Mouse (Mus musculus) hindbrain, postnatal 0 days (tissue): ENCODE data around the gene Ccng2. TPM values are rescaled to one million over a fixed set of nuclear protein-coding genes. Genes with fewer than 3 reads are reported as not detected.

Experiments used
- ATAC-seq: fragments of 200-750 bp; cut with Nextera tagmentation; 2 replicates; pipeline ENCODE4 v1.8.0; 2017; ENCODE audit warnings: mild to moderate bottlenecking, moderate TSS enrichment, moderate library complexity
- DNase-seq: peaks from one replicate; pipeline ENCODE4 v3.0.0-alpha.2; 2015; ENCODE audit warnings: low spot score
- H3K27ac ChIP-seq: fragments of 300-500 bp; sonication (generic); 2 replicates; pipeline ENCODE4 v1.5.1; 2014; ENCODE audit warnings: mild to moderate bottlenecking
- H3K27me3 ChIP-seq: fragments of 300-500 bp; sonication (generic); 2 replicates; pipeline ENCODE4 v1.6.1; 2014; ENCODE audit warnings: low read length, mixed read lengths; ENCODE audit not compliant: insufficient read depth
- H3K36me3 ChIP-seq: fragments of 300-500 bp; sonication (generic); 2 replicates; pipeline ENCODE4 v1.6.1; 2014; ENCODE audit warnings: low read length, mixed read lengths; ENCODE audit not compliant: insufficient read depth
- H3K4me1 ChIP-seq: fragments of 300-500 bp; sonication (generic); 2 replicates; pipeline ENCODE4 v1.6.1; 2014; ENCODE audit warnings: antibody characterized with exemption, low read length, mixed read lengths; ENCODE audit not compliant: insufficient read depth
- H3K4me2 ChIP-seq: fragments of 300-500 bp; sonication (generic); 2 replicates; pipeline ENCODE4 v1.6.1; 2014; ENCODE audit warnings: low read depth, mild to moderate bottlenecking, low read length, moderate library complexity, mixed read lengths
- H3K4me3 ChIP-seq: fragments of 300-500 bp; sonication (generic); 2 replicates; pipeline ENCODE4 v1.5.1; 2014; ENCODE audit warnings: low read length
- H3K9ac ChIP-seq: fragments of 300-500 bp; sonication (generic); replicated peaks from 2 replicates; pipeline ENCODE4 v1.6.1; 2014; ENCODE audit warnings: mild to moderate bottlenecking, low read length, moderate library complexity, mixed read lengths
- H3K9me3 ChIP-seq: fragments of 300-500 bp; sonication (generic); 2 replicates; pipeline ENCODE4 v1.6.1; 2016; ENCODE audit warnings: low read length, mixed read lengths
- CTCF ChIP-seq: IDR thresholded peaks from 2 replicates; pipeline ENCODE4 v1.5.1; 2016; ENCODE audit warnings: antibody characterized with exemption, control low read depth, low read depth
- WGBS: fragments of 180-500 bp; shearing (Covaris S2); extraction: QIAGEN DNeasy Blood & Tissue Kit; methylation state at CpG from one replicate; pipeline ENCODE4 v1.1.7; 2014; 5-methylcytosine and 5-hydroxymethylcytosine counted together
- polyA plus RNA-seq: library from polyadenylated mRNA; unstranded; fragments of >200 nt; fragmentation: Nextera tagmentation; extraction: Ambion mirVana; gene quantifications from 2 replicates; pipeline ENCODE4 v1.2.1, GENCODE M21; 2015
- total RNA-seq: library from RNA; depleted of rRNA; stranded (reverse); fragments of >200 nt; gene quantifications from 2 replicates; pipeline ENCODE4 v1.2.3, GENCODE M21; 2014

Ccng2 gene
- total and polyA plus RNA-seq, 2 experiments from 2014 or later = 32.5 to 38.6 TPM

- H3K36me3 ChIP-seq = peaks cover 40% of the 10 kb centered on the region
- no peaks in the 10 kb centered on the region for H3K27me3 ChIP-seq
- H3K4me3 ChIP-seq = no peak overlapping the region
- no peak for TF ChIP-seq CTCF
- peaks cover 4% of the 10 kb centered on the region; the same call in 1 of the 2 replicates for H3K4me1 ChIP-seq
- no peaks in the 10 kb centered on the region for H3K9me3 ChIP-seq
- H3K27ac ChIP-seq = no peak overlapping the region
- DNase-seq (no peak), ATAC-seq (no peak)
- peak overlapping the region; percentile 57 for H3K4me2 ChIP-seq
- H3K9ac ChIP-seq = no peak overlapping the region; the same call in 1 of the 2 replicates
- 29% methylated on average over 7 of the region's 7 CpGs for WGBS
Measured at GRCm38 (mm10) chr5:93270095-93270494, 3.0 kb downstream of the Ccng2 start.

GRCm38 (mm10) chr5:93270721-93271120, 3.7 kb downstream of the Ccng2 start:
- Histone ChIP-seq H3K27ac (no peak overlapping the region), H3K9ac (no peak overlapping the region), H3K9me3 (no peaks in the 10 kb centered on the region), H3K27me3 (no peaks in the 10 kb centered on the region), H3K4me2 (no peak overlapping the region), H3K4me1 (peaks cover 4% of the 10 kb centered on the region; the same call in 1 of the 2 replicates), H3K4me3 (no peak overlapping the region), H3K36me3 (peaks cover 46% of the 10 kb centered on the region)
- no peak for ATAC-seq
- WGBS = 94% methylated on average over 18 of the region's 18 CpGs
- TF ChIP-seq CTCF = no peak
- no peak for DNase-seq

- Histone ChIP-seq H3K9ac (no peak overlapping the region), H3K27ac (no peak overlapping the region), H3K4me2 (no peak overlapping the region), H3K9me3 (no peaks in the 10 kb centered on the region), H3K27me3 (no peaks in the 10 kb centered on the region), H3K36me3 (peaks cover 4% of the 10 kb centered on the region; the same call in 1 of the 2 replicates), H3K4me3 (no peak overlapping the region), H3K4me1 (no peaks in the 10 kb centered on the region)
- DNase-seq (no peak), ATAC-seq (no peak)
- TF ChIP-seq CTCF = no peak
- 82% methylated on average over 14 of the region's 14 CpGs for WGBS
Measured at GRCm38 (mm10) chr5:93282446-93283107, 15.5 kb downstream of the Ccng2 start.

GRCm38 (mm10) chr5:93283109-93283508, 16.1 kb downstream of the Ccng2 start:
- no peak overlapping the region for H3K4me2 ChIP-seq
- no peaks in the 10 kb centered on the region for H3K9me3 ChIP-seq
- H3K4me3 ChIP-seq = no peak overlapping the region
- 80% methylated on average over 7 of the region's 7 CpGs for WGBS
- ATAC-seq (no peak), DNase-seq (no peak)
- H3K27ac ChIP-seq = no peak overlapping the region
- H3K36me3 ChIP-seq = peaks cover under 1% of the 10 kb centered on the region; the same call in 1 of the 2 replicates
- no peaks in the 10 kb centered on the region for H3K4me1 ChIP-seq
- H3K27me3 ChIP-seq = no peaks in the 10 kb centered on the region
- H3K9ac ChIP-seq = no peak overlapping the region
- TF ChIP-seq CTCF = no peak

GRCm38 (mm10) chr5:93288553-93288952, 21.5 kb downstream of the Ccng2 start:
- no peak for ATAC-seq
- H3K9ac ChIP-seq = no peak overlapping the region
- H3K9me3 ChIP-seq = no peaks in the 10 kb centered on the region
- DNase-seq = no peak
- H3K4me2 ChIP-seq = no peak overlapping the region
- no peaks in the 10 kb centered on the region for H3K4me1 ChIP-seq
- H3K36me3 ChIP-seq = no peaks in the 10 kb centered on the region
- H3K27me3 ChIP-seq = no peaks in the 10 kb centered on the region
- H3K4me3 ChIP-seq = no peak overlapping the region
- no peak for TF ChIP-seq CTCF
- no peak overlapping the region for H3K27ac ChIP-seq

GRCm38 (mm10) chr5:93290282-93290681, 23.2 kb downstream of the Ccng2 start:
- H3K9me3 ChIP-seq = no peaks in the 10 kb centered on the region
- no peak overlapping the region for H3K27ac ChIP-seq
- DNase-seq (no peak), ATAC-seq (no peak)
- H3K4me3 ChIP-seq = no peak overlapping the region
- no peaks in the 10 kb centered on the region for H3K27me3 ChIP-seq
- H3K36me3 ChIP-seq = no peaks in the 10 kb centered on the region
- no peak for TF ChIP-seq CTCF
- H3K9ac ChIP-seq = no peak overlapping the region
- no peaks in the 10 kb centered on the region for H3K4me1 ChIP-seq
- H3K4me2 ChIP-seq = no peak overlapping the region
- WGBS = 57% methylated on average over 2 of the region's 2 CpGs

GRCm38 (mm10) chr5:93296341-93296746, 29.3 kb downstream of the Ccng2 start:
- Histone ChIP-seq H3K4me3 (no peak overlapping the region), H3K4me1 (no peaks in the 10 kb centered on the region), H3K4me2 (no peak overlapping the region), H3K9me3 (peaks cover 2% of the 10 kb centered on the region; the same call in 1 of the 2 replicates), H3K36me3 (no peaks in the 10 kb centered on the region), H3K27me3 (no peaks in the 10 kb centered on the region), H3K27ac (no peak overlapping the region), H3K9ac (no peak overlapping the region)
- ATAC-seq = no peak
- DNase-seq = no peak
- TF ChIP-seq CTCF = no peak
- WGBS = 84% methylated on average over 5 of the region's 5 CpGs
